Mouse (Mus musculus) lung, embryonic 16.5 days (tissue): ENCODE data around the gene Olfr374. TPM values are rescaled to one million over a fixed set of nuclear protein-coding genes. Genes with fewer than 3 reads are reported as not detected.
A peak's percentile ranks its signal among the peaks of the same experiment; 100 is the strongest.
"Not testable (repeated sequence)": the region's sequence is repeated elsewhere in the genome, so short reads cannot be mapped to it uniquely, and the experiment has no call there.

Experiments used
- ATAC-seq: fragments of 200-750 bp; cut with Nextera tagmentation; 2 replicates; pipeline ENCODE4 v1.8.0; 2017; ENCODE audit warnings: low read depth, mild to moderate bottlenecking, moderate library complexity
- H3K27ac ChIP-seq: fragments of 300-500 bp; sonication (generic); 2 replicates; pipeline ENCODE4 v1.5.1; 2014; ENCODE audit warnings: mild to moderate bottlenecking, control low read depth, low read length
- H3K27me3 ChIP-seq: fragments of 300-500 bp; sonication (generic); 2 replicates; pipeline ENCODE4 v1.6.1; 2014; ENCODE audit warnings: low read depth, low read length, mixed read lengths; ENCODE audit not compliant: control insufficient read depth, insufficient read depth
- H3K36me3 ChIP-seq: fragments of 300-500 bp; sonication (generic); 2 replicates; pipeline ENCODE4 v1.6.1; 2014; ENCODE audit warnings: low read length; ENCODE audit not compliant: control insufficient read depth, insufficient read depth
- H3K4me1 ChIP-seq: fragments of 300-500 bp; sonication (generic); replicated peaks from 2 replicates; pipeline ENCODE4 v1.6.1; 2014; ENCODE audit warnings: low read length, mixed read lengths; ENCODE audit not compliant: control insufficient read depth, insufficient read depth
- H3K4me2 ChIP-seq: fragments of 300-500 bp; sonication (generic); 2 replicates; pipeline ENCODE4 v1.6.1; 2014; ENCODE audit warnings: low read depth, low read length, control low read depth
- H3K4me3 ChIP-seq: fragments of 300-500 bp; sonication (generic); 2 replicates; pipeline ENCODE4 v1.5.1; 2014; ENCODE audit warnings: mild to moderate bottlenecking, low read length, control low read depth
- H3K9ac ChIP-seq: fragments of 300-500 bp; sonication (generic); 2 replicates; pipeline ENCODE4 v1.6.1; 2014; ENCODE audit warnings: low read length, control low read depth
- H3K9me3 ChIP-seq: fragments of 300-500 bp; sonication (generic); 2 replicates; pipeline ENCODE4 v1.6.1; 2016; ENCODE audit warnings: low read length; ENCODE audit not compliant: control insufficient read depth
- WGBS: fragments of 180-500 bp; shearing (Covaris S2); extraction: QIAGEN DNeasy Blood & Tissue Kit; methylation state at CpG from one replicate; pipeline ENCODE4 v1.1.7; 2014; 5-methylcytosine and 5-hydroxymethylcytosine counted together
- polyA plus RNA-seq: library from polyadenylated mRNA; unstranded; fragments of >200 nt; fragmentation: Nextera tagmentation; extraction: Ambion mirVana; gene quantifications from 2 replicates; pipeline ENCODE4 v1.2.1, GENCODE M21; 2015

Gene Olfr374
- polyA plus RNA-seq, 1 experiment from 2014 or later: not detected

- WGBS: 66% methylated on average over 6 of the region's 6 CpGs
- H3K9ac ChIP-seq: no peak overlapping the region
- ATAC-seq: no peak
Measured at GRCm38 (mm10) chr8:72110876-72111275, 4.0 kb downstream of the Olfr374 start.

GRCm38 (mm10) chr8:72112486-72112885 is 5.6 kb downstream of the Olfr374 start:
- Histone ChIP-seq H3K27ac (no peak overlapping the region), H3K27me3 (no peaks in the 10 kb centered on the region), H3K36me3 (no peaks in the 10 kb centered on the region), H3K9me3 (no peaks in the 10 kb centered on the region), H3K4me2 (no peak overlapping the region), H3K4me3 (no peak overlapping the region), H3K9ac (no peak overlapping the region), H3K4me1 (no peaks in the 10 kb centered on the region)
- ATAC-seq: no peak
- WGBS: 56% methylated on average over 3 of the region's 3 CpGs

More at GRCm38 (mm10) chr8:72110876-72111275, 4.0 kb downstream of the Olfr374 start:
- Histone ChIP-seq H3K36me3 (no peaks in the 10 kb centered on the region), H3K4me3 (no peak overlapping the region), H3K27ac (no peak overlapping the region), H3K9me3 (no peaks in the 10 kb centered on the region), H3K4me1 (no peaks in the 10 kb centered on the region), H3K27me3 (no peaks in the 10 kb centered on the region), H3K4me2 (no peak overlapping the region)

- Histone ChIP-seq H3K36me3 (no peaks in the 10 kb centered on the region), H3K4me2 (no peak overlapping the region), H3K9me3 (no peaks in the 10 kb centered on the region), H3K27me3 (no peaks in the 10 kb centered on the region), H3K4me3 (no peak overlapping the region), H3K9ac (no peak overlapping the region), H3K4me1 (no peaks in the 10 kb centered on the region), H3K27ac (no peak overlapping the region)
- whole genome bisulfite sequencing: 77% methylated on average over 2 of the region's 2 CpGs
- ATAC-seq: no peak
Measured at GRCm38 (mm10) chr8:72115202-72115601, 8.4 kb downstream of the Olfr374 start.

GRCm38 (mm10) chr8:72118616-72119015 is 11.8 kb downstream of the Olfr374 start:
- ATAC-seq: no peak
- Histone ChIP-seq H3K9me3 (no peaks in the 10 kb centered on the region), H3K27ac (no peak overlapping the region), H3K27me3 (no peaks in the 10 kb centered on the region), H3K4me2 (no peak overlapping the region), H3K4me3 (no peak overlapping the region), H3K36me3 (no peaks in the 10 kb centered on the region), H3K9ac (no peak overlapping the region), H3K4me1 (no peaks in the 10 kb centered on the region)
- 35% methylated on average over 4 of the region's 4 CpGs for WGBS

GRCm38 (mm10) chr8:72121486-72121885 is 14.6 kb downstream of the Olfr374 start:
- 52% methylated on average over 3 of the region's 3 CpGs for WGBS
- not testable (repeated sequence) for H3K9me3 ChIP-seq, H3K36me3 ChIP-seq, H3K4me1 ChIP-seq, H3K27me3 ChIP-seq, H3K4me3 ChIP-seq, H3K4me2 ChIP-seq, H3K9ac ChIP-seq, H3K27ac ChIP-seq
- 0 out of 2 replicates have a peak, but pooled peaks have one; percentile 34 for ATAC-seq

GRCm38 (mm10) chr8:72121997-72122396 is 15.2 kb downstream of the Olfr374 start:
- WGBS: 90% methylated on average over 1 of the region's 1 CpGs
- no peaks in the 10 kb centered on the region for H3K27me3 ChIP-seq
- H3K4me2 ChIP-seq: no peak overlapping the region

GRCm38 (mm10) chr8:72127834-72128233 is 21.0 kb downstream of the Olfr374 start:
- no peaks in the 10 kb centered on the region for H3K27me3 ChIP-seq
- no peak overlapping the region for H3K4me3 ChIP-seq
- no peak overlapping the region for H3K9ac ChIP-seq
- no peak for ATAC-seq
- H3K4me1 ChIP-seq: peaks cover 4% of the 10 kb centered on the region
- 58% methylated on average over 1 of the region's 1 CpGs for WGBS
- no peak overlapping the region for H3K27ac ChIP-seq
- no peaks in the 10 kb centered on the region for H3K9me3 ChIP-seq
- no peak overlapping the region for H3K4me2 ChIP-seq
- H3K36me3 ChIP-seq: no peaks in the 10 kb centered on the region

More at GRCm38 (mm10) chr8:72121997-72122396, 15.2 kb downstream of the Olfr374 start:
- Histone ChIP-seq H3K36me3 (no peaks in the 10 kb centered on the region), H3K4me3 (no peak overlapping the region), H3K4me1 (no peaks in the 10 kb centered on the region), H3K9ac (no peak overlapping the region), H3K27ac (no peak overlapping the region), H3K9me3 (no peaks in the 10 kb centered on the region)
- ATAC-seq: no peak

GRCm38 (mm10) chr8:72131251-72131650 is 24.4 kb downstream of the Olfr374 start:
- H3K9ac ChIP-seq: no peak overlapping the region
- no peak for ATAC-seq
- no peaks in the 10 kb centered on the region for H3K27me3 ChIP-seq
- H3K4me2 ChIP-seq: no peak overlapping the region
- H3K4me1 ChIP-seq: peaks cover 19% of the 10 kb centered on the region
- H3K36me3 ChIP-seq: no peaks in the 10 kb centered on the region
- H3K27ac ChIP-seq: peak overlapping the region; percentile 69
- H3K4me3 ChIP-seq: no peak overlapping the region
- H3K9me3 ChIP-seq: no peaks in the 10 kb centered on the region
- 78% methylated on average over 2 of the region's 2 CpGs for WGBS

- Histone ChIP-seq H3K4me2 (no peak overlapping the region), H3K36me3 (no peaks in the 10 kb centered on the region), H3K9me3 (no peaks in the 10 kb centered on the region), H3K27me3 (no peaks in the 10 kb centered on the region), H3K4me1 (peaks cover 20% of the 10 kb centered on the region), H3K27ac (peak overlapping the region; percentile 68), H3K9ac (no peak overlapping the region), H3K4me3 (no peak overlapping the region)
- WGBS: 62% methylated on average over 2 of the region's 2 CpGs
- ATAC-seq: no peak
Measured at GRCm38 (mm10) chr8:72131901-72132300, 25.1 kb downstream of the Olfr374 start.

GRCm38 (mm10) chr8:72132417-72132816 is 25.6 kb downstream of the Olfr374 start:
- Histone ChIP-seq H3K36me3 (no peaks in the 10 kb centered on the region), H3K9me3 (no peaks in the 10 kb centered on the region), H3K27me3 (no peaks in the 10 kb centered on the region), H3K4me1 (peaks cover 25% of the 10 kb centered on the region), H3K27ac (no peak overlapping the region), H3K9ac (no peak overlapping the region), H3K4me2 (no peak overlapping the region), H3K4me3 (no peak overlapping the region)
- 65% methylated on average over 1 of the region's 1 CpGs for WGBS
- ATAC-seq: no peak
